Mouse (Mus musculus): Measurements from ENCODE around the gene Tex30.

The Tex30 gene

DNA sequence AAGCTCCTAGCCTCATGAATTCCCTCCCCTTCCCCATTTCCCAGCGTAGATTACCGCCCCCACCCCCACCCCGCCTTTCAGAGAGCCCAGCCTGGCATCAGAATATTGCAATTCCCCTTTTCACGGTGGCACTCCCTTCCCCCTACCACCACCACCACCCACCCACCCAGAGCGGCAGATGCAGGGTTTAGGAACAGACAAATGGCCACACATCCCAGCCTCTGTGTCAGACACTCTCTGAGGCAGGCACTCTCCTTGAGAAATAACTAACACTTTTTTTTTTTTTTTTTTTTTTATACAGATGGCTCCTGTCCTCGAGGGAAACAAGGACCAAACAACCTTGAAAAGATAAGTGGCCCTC is 59.7 kb downstream of the Tex30 start:
- DNase-seq (ENCODE audit: low read depth, low spot score), result peak; percentile 1

DNA sequence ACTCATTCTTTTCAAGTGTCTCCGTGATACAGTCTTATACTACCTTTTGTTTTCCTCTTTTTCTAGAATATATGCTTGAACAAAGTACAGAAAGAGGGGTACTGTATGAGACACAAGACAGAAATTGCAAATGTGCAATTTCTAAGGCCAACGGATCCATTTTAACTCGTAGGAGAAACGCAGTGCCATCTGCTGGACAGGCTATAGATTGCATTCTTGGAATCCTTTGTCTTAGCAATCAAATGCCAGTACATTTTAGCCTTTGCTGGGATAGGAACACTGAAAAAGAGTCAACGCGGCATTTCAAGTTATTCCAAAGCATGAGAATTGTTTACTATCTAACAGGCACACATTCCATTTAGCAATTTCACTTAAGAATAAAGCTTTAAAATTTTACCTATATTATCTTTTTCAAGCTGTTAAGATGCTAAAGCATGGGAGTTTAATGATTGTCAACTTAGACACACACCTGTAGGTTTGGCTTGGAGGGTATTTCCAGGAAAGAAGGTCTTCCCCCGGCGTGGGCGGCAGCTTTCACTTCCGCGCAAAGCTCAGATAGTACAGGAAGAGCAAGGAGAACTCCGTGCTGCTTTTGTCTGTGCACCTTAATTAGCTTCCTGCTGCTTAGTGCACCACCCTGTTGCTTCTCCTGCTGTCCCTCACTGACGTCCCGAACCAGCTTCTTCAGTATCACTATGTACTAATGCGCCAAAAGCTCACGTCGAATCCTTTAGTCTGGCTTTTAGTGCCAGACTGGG is 60.3 kb downstream of the Tex30 start:
- DNase-seq (ENCODE audit: low read depth, low spot score), result peak; percentile 58

Measured in brain, embryonic 18.5 days (tissue).